Mouse (Mus musculus) heart, postnatal 4 days (tissue): ENCODE measurements at regions not wholly inside any gene's neighbourhood (a gene's known extent, or its start where the extent isn't known, plus 50 kb on each side); places are given as distances from the start of the nearest gene placed in this dataset.
A peak's percentile ranks its signal among the peaks of the same experiment; 100 is the strongest.
"Not testable (repeated sequence)": the region's sequence is repeated elsewhere in the genome, so short reads cannot be mapped to it uniquely, and the experiment has no call there.

ENCODE experiments used
- DNase-seq: peaks from one replicate; pipeline ENCODE4 v3.0.0; 2021

- DNase-seq = no peak
These were observed 165.5 kb upstream of the Stk26 start for GRCm38 (mm10) chrX:50675356-50675755.

GRCm38 (mm10) chrX:50657835-50658565 is 182.8 kb upstream of the Stk26 start:
- peak; percentile 73 for DNase-seq

GRCm38 (mm10) chrX:50657180-50657834 is 183.5 kb upstream of the Stk26 start:
- no peak for DNase-seq

- DNase-seq = not testable (repeated sequence)
These were observed 185.5 kb upstream of the Stk26 start for GRCm38 (mm10) chrX:50655380-50655779.

- DNase-seq = no peak
These were observed 199.5 kb upstream of the Stk26 start for GRCm38 (mm10) chrX:50641347-50641746.

GRCm38 (mm10) chrX:50635634-50636033 is 205.2 kb upstream of the Stk26 start:
- DNase-seq = no peak

GRCm38 (mm10) chrX:50634842-50635615 is 205.8 kb upstream of the Stk26 start:
- DNase-seq = peak; percentile 84

GRCm38 (mm10) chrX:50632536-50632935 is 204.2 kb upstream of the Olfr1324 start:
- DNase-seq = no peak

- no peak for DNase-seq
These were observed 197.0 kb upstream of the Olfr1324 start for GRCm38 (mm10) chrX:50625336-50625735.

- peak; percentile 87 for DNase-seq
These were observed 194.7 kb upstream of the Olfr1324 start for GRCm38 (mm10) chrX:50622984-50623455.

GRCm38 (mm10) chrX:50620909-50621308 is 192.6 kb upstream of the Olfr1324 start:
- peak; percentile 54 for DNase-seq

- DNase-seq = peak; percentile 89
These were observed 191.6 kb upstream of the Olfr1324 start for GRCm38 (mm10) chrX:50619919-50620318.

GRCm38 (mm10) chrX:50618936-50619335 is 190.6 kb upstream of the Olfr1324 start:
- DNase-seq = no peak

- DNase-seq = peak; percentile 97
These were observed 188.6 kb upstream of the Olfr1324 start for GRCm38 (mm10) chrX:50616920-50617319.

GRCm38 (mm10) chrX:50614874-50615273 is 186.6 kb upstream of the Olfr1324 start:
- peak; percentile 92 for DNase-seq

GRCm38 (mm10) chrX:50614367-50614766 is 186.1 kb upstream of the Olfr1324 start:
- DNase-seq = peak; percentile 83

GRCm38 (mm10) chrX:50611765-50612591 is 183.7 kb upstream of the Olfr1324 start:
- peak; percentile 91 for DNase-seq

- peak; percentile 39 for DNase-seq
These were observed 179.8 kb upstream of the Olfr1324 start for GRCm38 (mm10) chrX:50608141-50608540.

GRCm38 (mm10) chrX:50607636-50608035 is 179.3 kb upstream of the Olfr1324 start:
- peak; percentile 89 for DNase-seq

GRCm38 (mm10) chrX:50605517-50605916 is 177.2 kb upstream of the Olfr1324 start:
- peak; percentile 90 for DNase-seq

GRCm38 (mm10) chrX:50604995-50605394 is 176.7 kb upstream of the Olfr1324 start:
- DNase-seq = peak; percentile 87

- DNase-seq = peak; percentile 96
These were observed 174.6 kb upstream of the Olfr1324 start for GRCm38 (mm10) chrX:50602881-50603280.
